Mouse (Mus musculus) megakaryocyte, embryonic 14.5 days (primary cell): Measurements from ENCODE around the gene Snx29. TPM values are rescaled to one million over a fixed set of nuclear protein-coding genes. Genes with fewer than 3 reads are reported as not detected.
"Not testable (repeated sequence)": the region's sequence is repeated elsewhere in the genome, so short reads cannot be mapped to it uniquely, and the experiment has no call there.

Experiments used
- H3K27me3 ChIP-seq: replicated peaks from 2 replicates; pipeline ENCODE3; 2012; ENCODE audit warnings: inconsistent platforms
- H3K36me3 ChIP-seq: replicated peaks from 2 replicates; pipeline ENCODE3; 2012; ENCODE audit warnings: low read length, inconsistent platforms, mixed read lengths
- H3K4me1 ChIP-seq: 2 replicates; pipeline ENCODE4 v1.6.1; 2012; ENCODE audit warnings: inconsistent platforms
- H3K4me3 ChIP-seq: replicated peaks from 2 replicates; pipeline ENCODE3; 2012; ENCODE audit warnings: moderate library complexity, mild to moderate bottlenecking, inconsistent platforms
- H3K9me3 ChIP-seq: 2 replicates; pipeline ENCODE4 v1.6.1; 2012; ENCODE audit warnings: inconsistent platforms
- FLI1 ChIP-seq: IDR thresholded peaks from 2 replicates; pipeline ENCODE4 v1.6.1; 2012; ENCODE audit warnings: low read length, inconsistent platforms, mixed read lengths
- GATA1 ChIP-seq: IDR thresholded peaks from 3 replicates; pipeline ENCODE4 v1.6.1; 2012; ENCODE audit warnings: mixed read lengths, low read length, inconsistent platforms, borderline replicate concordance
- polyA plus RNA-seq: library from polyadenylated mRNA; stranded (reverse); fragments of >175 nt; gene quantifications from 2 replicates; pipeline ENCODE4 v1.2.3, GENCODE M21; 2012; ENCODE audit warnings: low replicate concordance; ENCODE audit not compliant: insufficient read depth

Gene Snx29
- polyA plus RNA-seq, 1 experiment: 3.9 TPM

DNA sequence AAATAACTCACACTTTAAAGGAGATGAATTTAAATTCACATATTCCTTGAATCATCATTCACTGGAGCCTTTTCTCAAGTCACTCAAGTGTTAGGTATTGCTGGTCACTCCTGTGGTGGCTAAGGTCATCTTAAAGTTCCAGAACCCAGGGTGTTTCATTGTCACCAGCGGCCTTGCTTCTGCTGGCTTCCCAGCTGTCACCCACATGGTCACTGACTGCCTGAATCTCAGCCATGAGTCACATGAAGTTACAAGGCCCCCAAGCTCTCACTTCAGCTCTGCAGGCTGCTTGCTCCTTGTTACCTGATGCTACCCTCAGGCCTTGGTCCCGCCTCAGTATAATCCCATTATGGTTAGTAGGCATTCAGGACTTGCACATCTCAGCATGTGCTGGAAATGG, 247.4 kb downstream of the Snx29 start:
- TF ChIP-seq FLI1: no peak
- no peak for TF ChIP-seq GATA1
- Histone ChIP-seq H3K4me3 (no peak overlapping the region), H3K36me3 (peaks cover 31% of the 10 kb centered on the region), H3K9me3 (no peaks in the 10 kb centered on the region), H3K4me1 (peaks cover 32% of the 10 kb centered on the region), H3K27me3 (peaks cover 5% of the 10 kb centered on the region)

DNA sequence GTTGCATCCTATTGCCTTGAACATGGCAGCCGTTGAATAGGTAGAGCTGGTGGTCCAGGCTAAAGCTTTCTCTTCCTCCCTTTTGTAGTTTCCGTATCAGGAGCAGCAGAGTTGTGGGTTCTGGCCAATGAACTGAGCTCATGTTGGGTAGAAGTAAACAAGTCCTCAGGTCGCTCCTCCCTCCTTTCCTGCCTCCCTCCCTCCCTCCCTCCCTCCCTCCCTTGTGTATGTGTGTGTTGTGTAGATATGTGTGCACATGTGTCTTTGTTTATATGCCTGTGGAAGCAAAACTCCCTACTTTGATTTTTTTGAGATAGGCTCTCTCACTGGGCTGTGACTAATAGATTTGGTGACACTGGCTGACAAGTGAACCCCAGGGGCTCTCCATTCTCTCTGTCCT, 251.8 kb downstream of the Snx29 start:
- Histone ChIP-seq H3K9me3 (no peaks in the 10 kb centered on the region), H3K36me3 (peaks cover 50% of the 10 kb centered on the region), H3K27me3 (peaks cover 13% of the 10 kb centered on the region), H3K4me3 (no peak overlapping the region), H3K4me1 (peaks cover 40% of the 10 kb centered on the region)
- TF ChIP-seq GATA1 (no peak), FLI1 (no peak)

DNA sequence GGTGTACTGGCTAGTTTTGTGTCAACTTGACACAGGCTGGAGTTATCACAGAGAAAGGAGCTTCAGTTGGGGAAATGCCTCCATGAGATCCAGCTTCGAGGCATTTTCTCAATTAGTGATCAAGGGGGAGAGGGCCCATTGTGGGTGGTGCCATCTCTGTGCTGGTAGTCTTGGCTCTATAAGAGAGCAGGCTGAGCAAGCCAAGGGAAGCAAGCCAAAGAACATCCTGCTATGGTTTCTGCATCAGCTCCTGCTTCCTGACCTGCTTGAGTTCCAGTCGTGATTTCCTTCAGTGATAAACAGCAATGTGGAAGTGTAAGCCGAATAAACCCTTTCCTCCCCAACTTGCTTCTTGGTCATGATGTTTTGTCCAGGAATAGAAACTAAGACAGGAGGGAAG, 253.0 kb downstream of the Snx29 start:
- not testable (repeated sequence) for H3K4me3 ChIP-seq, H3K9me3 ChIP-seq
- Histone ChIP-seq H3K27me3 (peaks cover 13% of the 10 kb centered on the region), H3K4me1 (peaks cover 49% of the 10 kb centered on the region), H3K36me3 (peaks cover 46% of the 10 kb centered on the region)

DNA sequence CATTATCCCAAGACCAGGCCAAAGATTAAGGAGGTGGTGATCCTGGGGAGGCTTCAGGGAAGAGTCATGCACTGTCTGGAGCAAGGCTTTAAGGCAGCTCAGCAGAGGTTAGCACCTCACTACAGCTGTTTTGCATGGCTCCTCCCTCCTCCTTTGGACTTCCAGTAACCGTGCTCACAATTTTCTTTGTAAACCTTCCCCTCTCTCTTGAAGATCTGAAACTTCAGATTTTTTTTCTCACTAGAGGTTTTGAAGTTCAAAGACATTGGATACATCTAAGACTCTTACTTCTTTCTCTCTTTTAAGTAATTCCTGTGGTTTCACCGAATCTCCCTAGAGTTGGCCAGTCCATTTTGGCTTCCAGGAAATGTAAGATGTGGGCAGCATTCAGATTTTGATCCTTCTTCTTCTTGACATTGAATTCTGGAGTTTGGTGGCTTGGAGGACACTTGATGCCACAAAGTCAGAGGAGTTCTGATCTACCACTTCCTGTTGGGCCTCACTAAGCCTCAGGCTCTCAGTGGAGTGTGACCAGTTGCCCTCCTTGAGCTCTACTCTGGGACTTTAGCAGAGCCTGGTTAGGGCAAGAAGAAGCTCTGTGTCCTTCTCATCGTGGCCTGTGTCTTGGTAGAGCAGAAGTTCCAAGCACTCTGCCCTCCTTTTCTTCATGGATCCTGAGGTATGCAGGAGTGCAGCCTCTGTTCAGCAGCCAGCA, 255.0 kb downstream of the Snx29 start:
- peaks cover 69% of the 10 kb centered on the region for H3K4me1 ChIP-seq

DNA sequence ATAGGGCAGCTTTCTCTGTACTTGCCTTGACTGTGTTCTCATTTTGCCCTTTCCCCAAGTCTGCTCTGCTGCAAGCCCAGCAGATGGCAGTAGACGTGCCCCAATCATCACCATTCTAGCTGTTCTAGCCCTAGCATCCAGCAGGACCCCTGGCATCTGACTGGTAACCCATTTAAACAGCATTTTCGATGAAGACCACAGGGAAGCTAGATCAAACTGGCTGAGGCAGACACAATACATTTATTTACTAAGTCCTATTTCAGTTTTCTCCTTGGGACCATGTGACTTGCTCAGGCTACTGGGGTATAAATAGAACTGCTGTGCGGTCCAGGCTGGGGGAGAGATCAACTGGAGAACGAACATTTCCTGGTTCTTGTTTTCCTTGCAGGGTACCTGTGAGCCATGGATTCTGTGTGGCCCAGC, 257.0 kb downstream of the Snx29 start:
- peaks cover 88% of the 10 kb centered on the region for H3K4me1 ChIP-seq
- TF ChIP-seq FLI1: no peak
- no peak for TF ChIP-seq GATA1
- H3K4me3 ChIP-seq: no peak overlapping the region
- no peaks in the 10 kb centered on the region for H3K9me3 ChIP-seq
- peaks cover 48% of the 10 kb centered on the region for H3K36me3 ChIP-seq
- peaks cover 9% of the 10 kb centered on the region for H3K27me3 ChIP-seq

More for the DNA sequence above, 255.0 kb downstream of the Snx29 start:
- peaks cover 38% of the 10 kb centered on the region for H3K36me3 ChIP-seq
- peaks cover 13% of the 10 kb centered on the region for H3K27me3 ChIP-seq
- H3K9me3 ChIP-seq: no peaks in the 10 kb centered on the region
- TF ChIP-seq FLI1: no peak
- TF ChIP-seq GATA1: no peak
- no peak overlapping the region for H3K4me3 ChIP-seq

DNA sequence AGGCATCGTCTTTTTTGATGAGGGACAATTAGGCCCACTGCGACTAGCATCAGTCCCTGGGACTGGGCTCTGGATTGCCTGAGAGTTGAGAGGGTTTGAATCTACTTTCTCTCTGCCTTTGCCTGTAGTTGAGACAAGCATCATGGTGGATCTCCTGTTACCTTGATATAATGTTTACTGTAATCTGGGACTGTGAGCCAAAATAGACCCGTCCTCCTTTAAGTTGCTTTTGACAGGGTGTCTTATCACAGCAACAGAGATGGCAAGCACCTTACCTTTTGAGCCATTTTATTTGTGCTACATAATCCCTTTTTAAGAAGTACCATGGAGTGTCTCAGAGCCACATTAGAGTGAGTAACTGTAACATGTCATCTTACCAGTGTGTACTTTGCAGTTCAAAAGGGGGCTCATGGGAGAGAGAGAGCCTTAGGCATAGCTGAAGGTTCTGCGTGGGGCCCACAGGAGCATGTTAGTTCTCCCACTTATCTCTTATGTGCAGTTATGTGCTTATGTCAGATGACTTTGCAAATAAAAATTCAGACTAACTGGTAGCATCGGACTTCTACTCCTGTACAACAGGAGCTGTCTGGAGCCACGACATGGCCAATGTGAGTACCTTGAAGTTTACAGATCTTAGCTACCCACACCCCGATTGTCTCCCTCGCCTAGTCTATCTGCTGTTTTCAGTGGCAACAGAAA, 261.4 kb downstream of the Snx29 start:
- Histone ChIP-seq H3K36me3 (peaks cover 61% of the 10 kb centered on the region), H3K9me3 (no peaks in the 10 kb centered on the region), H3K4me1 (peaks cover 99% of the 10 kb centered on the region), H3K27me3 (no peaks in the 10 kb centered on the region), H3K4me3 (no peak overlapping the region)
- TF ChIP-seq GATA1: no peak
- no peak for TF ChIP-seq FLI1

DNA sequence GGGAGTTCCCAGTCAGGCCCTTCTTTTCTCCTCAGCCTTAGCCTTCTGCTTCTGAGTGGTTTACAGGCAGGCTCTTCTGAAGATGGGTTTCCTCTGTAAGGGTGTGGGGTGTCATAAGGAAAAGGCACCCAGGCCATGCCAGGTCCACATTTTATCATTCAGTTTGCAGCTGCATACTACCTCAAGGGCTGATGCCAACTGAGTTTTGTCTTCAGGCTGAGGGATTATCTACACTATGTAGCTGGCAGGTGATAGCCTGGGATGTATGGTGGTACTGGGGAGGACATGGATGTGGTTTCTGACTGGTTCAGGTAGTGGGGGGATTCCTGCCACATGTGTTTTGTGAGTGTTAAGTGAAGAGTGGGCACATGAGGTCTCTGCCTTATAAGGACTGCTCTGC, 266.0 kb downstream of the Snx29 start:
- no peak for TF ChIP-seq GATA1
- no peak for TF ChIP-seq FLI1
- Histone ChIP-seq H3K4me3 (no peak overlapping the region), H3K36me3 (peaks cover 56% of the 10 kb centered on the region), H3K4me1 (peaks cover 88% of the 10 kb centered on the region), H3K27me3 (no peaks in the 10 kb centered on the region), H3K9me3 (no peaks in the 10 kb centered on the region)

DNA sequence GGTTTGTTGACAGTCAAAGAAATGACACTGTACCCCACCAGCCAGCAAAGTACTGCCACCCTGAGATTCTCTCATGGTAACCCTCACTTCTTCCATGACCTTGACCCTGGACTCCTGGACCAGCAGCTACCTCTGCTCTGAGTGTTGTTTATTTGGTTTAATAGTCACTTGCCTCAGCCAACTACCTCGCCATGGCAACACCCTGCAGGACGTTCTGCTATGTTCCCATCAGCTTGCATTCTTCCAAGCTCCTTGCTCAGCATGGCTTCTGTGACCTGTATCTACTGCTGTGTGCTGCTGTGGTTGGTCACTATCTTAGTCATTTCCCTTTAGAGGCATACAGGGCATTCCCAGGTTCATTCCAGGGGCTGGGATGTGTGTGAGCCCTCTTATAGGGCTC, 266.6 kb downstream of the Snx29 start:
- peaks cover 53% of the 10 kb centered on the region for H3K36me3 ChIP-seq
- H3K4me1 ChIP-seq: peaks cover 81% of the 10 kb centered on the region
- no peaks in the 10 kb centered on the region for H3K27me3 ChIP-seq
- TF ChIP-seq FLI1 (no peak), GATA1 (no peak)
- no peaks in the 10 kb centered on the region for H3K9me3 ChIP-seq
- peak overlapping the region; percentile 71 for H3K4me3 ChIP-seq

DNA sequence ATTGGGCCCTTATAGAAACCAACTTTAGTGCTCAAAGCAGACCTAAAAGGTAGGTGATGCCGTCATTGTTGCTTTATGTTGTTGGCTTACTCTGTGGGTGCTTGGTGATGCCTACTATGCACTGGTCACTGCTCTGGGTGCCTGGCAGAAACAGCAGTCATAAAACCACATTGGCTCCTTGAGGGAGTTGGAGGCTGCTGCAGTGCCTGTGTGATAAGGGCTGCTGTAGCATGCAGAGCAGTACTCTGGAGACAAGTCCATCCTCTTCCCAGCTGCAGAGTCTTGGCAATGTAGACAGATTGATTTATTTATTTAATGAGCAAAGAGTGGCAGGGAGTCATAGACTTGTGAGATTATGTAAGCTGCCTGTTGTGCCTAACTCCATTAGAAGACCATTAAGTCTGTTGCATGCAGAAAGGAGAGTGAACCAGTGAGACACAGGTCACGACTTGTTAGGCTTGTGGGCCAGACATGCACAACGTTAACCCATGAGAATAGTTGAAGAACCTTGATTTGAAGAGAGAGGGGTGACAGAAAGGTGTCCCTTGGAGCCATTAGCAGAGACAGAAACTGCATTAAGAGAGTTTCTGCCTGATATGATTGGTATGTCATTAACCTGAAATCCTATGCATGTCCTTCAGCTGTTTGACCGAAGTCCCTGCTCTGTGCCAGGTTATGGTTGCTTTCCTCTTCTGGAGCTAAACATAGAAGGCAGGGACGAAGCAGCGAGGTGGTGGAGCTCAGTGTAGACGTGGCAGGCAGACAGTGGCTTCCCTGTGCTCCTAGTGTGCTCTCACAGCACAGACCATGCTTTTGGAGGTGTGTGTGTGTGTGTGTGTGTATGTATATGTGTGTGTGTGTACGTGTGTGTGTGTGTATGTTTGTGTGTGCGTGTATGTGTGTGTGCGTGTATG, 267.3 kb downstream of the Snx29 start:
- Histone ChIP-seq H3K27me3 (no peaks in the 10 kb centered on the region), H3K4me3 (peak overlapping the region; percentile 50), H3K9me3 (no peaks in the 10 kb centered on the region), H3K4me1 (peaks cover 74% of the 10 kb centered on the region), H3K36me3 (peaks cover 58% of the 10 kb centered on the region)
- TF ChIP-seq FLI1: no peak
- TF ChIP-seq GATA1: no peak

DNA sequence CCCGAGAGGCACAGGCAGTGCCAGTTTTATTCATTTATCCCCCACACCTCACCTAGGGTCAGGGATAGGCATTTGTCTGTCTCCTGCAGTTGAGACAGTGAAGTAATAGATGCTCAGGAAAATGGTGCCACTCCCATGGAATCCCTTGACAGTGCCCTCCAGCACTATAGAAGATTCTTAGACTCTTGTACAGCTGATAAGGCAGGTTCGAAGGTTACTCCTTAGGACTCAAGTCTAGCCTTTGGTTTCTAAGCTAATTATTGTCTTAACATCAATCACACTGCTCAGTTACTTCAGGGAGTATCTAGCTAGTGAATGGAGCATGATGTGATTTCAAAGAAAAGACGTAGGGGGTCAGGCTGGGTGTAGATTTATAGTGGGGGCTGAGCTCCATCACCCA, 273.9 kb downstream of the Snx29 start:
- Histone ChIP-seq H3K4me1 (peaks cover 29% of the 10 kb centered on the region), H3K27me3 (peaks cover 6% of the 10 kb centered on the region), H3K9me3 (no peaks in the 10 kb centered on the region), H3K4me3 (no peak overlapping the region), H3K36me3 (peaks cover 26% of the 10 kb centered on the region)
- TF ChIP-seq GATA1: no peak
- no peak for TF ChIP-seq FLI1
